Mouse (Mus musculus): ENCODE data around the gene Dynlrb1.

The Dynlrb1 gene

DNA sequence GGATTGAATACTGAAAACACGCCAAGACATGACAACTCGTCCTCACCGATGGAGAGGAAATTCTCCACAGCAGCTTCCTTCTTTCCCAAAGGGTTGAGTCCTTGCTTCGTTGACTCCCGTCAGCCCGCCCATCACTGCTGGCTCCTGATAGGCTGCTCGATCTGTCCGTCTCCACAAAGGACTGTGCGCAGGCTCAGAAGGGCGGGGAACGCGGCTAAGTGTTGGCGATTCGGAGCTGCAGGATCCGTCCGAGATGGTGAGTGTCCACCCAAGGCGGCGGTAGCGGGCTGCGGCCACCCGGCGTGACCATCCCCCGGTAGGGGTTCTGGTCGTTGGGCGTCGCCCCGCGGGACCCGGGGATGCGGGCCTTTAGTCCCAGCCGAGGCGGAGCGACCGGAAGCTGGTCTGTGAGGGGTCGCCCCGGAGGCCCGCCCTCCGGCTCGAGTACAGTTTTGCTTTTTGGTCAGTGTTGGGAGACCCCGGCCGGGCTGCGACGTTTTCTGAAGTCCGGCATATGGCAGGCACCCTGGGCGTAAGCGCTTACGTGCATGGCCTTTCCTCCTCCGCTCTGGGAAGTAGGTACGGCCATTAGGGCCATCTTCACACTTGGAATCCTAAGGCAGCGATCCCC is at the start of gene Dynlrb1:
TSS of gene Dynlrb1 (plus strand) at position 172 of the 631 bp plus-strand sequence.
- peak; percentile 98 for DNase-seq (ENCODE audit: low read depth, low spot score)

DNA sequence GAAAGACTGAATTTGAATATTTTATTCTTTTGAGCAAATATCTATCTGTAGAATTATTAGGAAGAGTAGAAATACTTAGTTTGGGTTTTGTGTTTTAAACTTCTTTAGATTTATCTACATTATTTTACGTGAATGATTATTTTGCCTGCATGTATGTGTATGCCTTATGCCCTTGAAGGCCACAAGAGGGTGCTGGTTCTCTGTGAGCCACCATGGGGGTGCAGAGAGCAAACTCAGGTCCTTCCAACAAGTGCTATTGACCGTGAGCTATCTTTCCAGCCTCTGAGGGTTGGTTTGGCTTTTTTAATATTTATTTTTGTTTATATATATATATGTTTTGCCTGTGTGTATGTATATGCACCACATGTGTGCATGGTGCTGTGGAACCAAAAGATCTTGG is 28.9 kb upstream of the Dynlrb1 start:
- no peak for DNase-seq (ENCODE audit: low read depth, low spot score)

DNA sequence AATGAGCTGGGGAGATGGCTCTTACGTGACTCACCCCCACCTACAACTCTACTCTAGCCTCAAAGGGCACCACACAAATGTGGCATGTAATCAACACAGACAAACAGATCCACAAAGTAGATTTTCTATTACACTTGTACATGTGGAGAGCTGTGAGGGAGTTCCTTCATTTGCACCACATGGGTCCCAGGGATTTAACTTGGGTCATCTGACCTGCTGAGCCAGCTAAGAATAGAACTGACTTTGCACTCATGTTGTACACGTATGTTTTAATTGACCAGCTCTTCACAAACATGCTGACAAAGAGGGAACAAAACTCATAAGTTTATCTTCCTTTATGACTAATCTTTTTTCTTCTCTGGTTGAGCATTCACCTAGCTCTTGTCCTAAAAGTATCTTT is 13.2 kb upstream of the Dynlrb1 start:
- no peak for DNase-seq (ENCODE audit: low read depth, low spot score)

DNA sequence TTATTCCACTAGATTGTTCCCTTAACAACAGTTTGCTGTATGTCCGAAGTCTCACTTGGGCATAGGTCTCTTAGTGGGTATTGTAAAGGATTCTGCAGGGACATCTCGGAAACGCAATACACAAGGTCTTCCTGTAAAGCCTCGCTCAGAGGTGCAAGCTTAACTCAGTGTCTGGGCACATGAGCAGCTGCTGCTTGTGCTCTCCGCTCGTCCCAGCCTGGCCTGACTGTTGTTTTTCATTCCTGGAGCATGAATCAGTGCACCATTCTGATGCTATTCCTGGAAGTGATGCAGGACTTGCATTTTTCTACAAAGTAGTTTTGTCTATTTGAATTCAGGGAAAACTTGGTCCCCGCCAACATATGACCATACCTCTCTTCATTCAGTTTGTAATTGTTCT is 11.6 kb upstream of the Dynlrb1 start:
- no peak for DNase-seq (ENCODE audit: low read depth, low spot score)

DNA sequence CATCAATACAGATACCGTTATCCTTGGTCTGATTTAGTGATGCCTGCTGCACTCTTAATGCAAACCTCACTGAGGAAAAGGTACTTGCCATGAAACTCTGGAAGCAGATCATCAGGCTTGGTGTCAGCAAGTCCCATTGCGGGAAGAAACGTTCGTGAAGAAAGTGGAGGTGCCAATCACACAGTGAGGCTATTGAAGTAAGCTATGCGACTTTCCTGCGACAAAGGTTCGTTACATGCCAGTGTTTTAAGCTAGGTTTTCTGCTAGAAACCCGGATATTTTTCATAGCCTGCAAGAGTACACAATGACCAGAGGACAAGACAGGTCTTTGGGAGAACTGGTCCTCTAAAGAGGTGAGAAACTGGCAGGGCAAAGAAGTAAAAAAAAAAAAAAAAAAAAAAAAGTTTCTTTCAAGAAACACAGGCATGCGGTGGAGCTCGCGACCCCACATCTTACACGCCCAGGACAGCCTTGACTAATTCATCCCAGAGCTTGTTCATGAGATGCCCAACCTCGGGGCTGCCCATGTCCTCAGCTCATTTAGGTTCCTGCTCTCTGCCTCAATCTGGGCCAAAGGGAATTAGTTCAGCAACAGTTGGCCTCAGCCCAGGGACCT is 479 bp upstream of the Dynlrb1 start:
- DNase-seq (ENCODE audit: low read depth, low spot score): no peak

DNA sequence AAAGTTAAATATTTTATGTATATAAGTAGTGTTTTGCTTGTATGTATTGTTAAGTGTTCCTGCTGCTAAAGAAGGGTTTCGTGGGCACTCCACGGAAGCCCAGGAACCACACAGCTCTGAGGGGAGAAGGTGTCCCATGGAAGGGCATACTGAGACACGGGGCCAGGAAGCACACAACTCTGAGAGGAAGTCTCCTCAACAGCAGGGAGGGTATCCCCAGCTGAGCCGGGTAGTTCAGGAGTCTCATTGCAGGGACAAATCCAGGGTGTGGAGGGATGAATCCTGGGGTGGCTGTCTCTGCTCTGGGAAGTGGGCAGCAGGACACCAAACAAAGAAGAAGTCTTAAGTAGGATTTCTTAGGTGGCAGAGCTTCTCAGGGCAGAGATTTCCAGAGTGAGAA is 943 bp downstream of the Dynlrb1 start:
- no peak for DNase-seq (ENCODE audit: low read depth, low spot score)

DNA sequence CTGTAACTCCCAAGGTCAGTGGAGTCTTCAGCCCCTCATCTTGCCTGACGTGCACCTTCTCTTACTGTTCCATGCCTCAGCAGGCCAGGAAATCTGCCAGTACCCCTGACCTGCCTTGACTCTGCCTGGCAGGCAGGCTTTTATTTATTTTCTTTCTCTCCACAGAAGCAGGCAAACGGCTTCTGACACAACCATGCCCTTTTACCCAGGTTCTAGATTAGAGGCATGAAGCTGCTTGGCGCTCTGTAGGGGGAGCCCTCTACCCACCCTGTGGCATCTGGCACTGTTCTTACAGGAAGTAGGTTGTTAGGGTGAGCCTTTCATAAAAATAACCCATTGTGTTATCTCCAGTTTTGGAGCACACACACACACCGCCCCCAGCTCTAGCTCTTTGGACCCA is 4.6 kb downstream of the Dynlrb1 start:
- no peak for DNase-seq (ENCODE audit: low read depth, low spot score)

DNA sequence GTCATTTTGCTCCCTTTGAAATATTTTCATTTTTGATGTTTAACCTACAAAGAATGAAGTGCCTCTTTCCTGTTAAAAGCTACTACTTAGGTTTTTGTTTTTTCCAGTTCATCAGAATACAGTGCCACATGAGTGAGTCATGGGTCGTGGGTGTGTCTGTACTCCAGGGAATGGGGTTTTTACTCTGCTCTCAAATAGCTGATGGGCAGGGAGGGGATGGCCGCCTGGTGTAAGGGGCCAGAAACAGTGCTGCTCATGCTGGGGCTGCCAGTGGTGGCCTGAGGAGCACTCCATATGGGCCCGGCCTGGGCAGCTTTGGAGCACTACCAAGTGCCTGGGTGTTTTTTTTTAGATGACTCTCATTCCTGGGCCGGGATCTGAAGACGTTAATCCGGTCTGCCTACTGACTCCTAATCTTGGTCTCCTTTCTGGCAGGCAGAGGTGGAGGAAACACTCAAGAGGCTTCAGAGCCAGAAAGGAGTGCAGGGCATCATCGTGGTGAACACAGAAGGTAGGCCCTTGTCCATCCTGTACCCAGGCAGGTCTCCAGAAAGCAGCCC is 6.0 kb downstream of the Dynlrb1 start:
- no peak for DNase-seq (ENCODE audit: low read depth, low spot score)

DNA sequence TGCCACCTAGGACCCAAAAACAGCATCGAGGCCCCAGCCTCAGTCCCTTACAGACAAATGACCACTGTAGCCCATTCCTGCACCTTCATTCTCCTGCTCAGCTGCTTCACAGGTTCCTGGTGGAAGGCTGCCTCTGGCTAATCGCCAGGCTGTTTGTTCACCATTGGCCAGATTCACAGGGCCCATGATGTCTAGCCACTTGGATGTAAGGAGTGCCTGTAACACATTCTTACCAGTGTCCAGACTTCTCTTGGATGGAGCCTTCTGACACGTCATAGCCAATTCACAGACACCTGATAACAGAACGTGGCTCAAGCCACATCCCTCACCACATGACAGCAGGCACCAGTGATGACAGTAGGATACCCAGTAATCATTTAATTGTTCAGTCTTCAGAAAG is 9.9 kb downstream of the Dynlrb1 start:
- DNase-seq (ENCODE audit: low read depth, low spot score): no peak

DNA sequence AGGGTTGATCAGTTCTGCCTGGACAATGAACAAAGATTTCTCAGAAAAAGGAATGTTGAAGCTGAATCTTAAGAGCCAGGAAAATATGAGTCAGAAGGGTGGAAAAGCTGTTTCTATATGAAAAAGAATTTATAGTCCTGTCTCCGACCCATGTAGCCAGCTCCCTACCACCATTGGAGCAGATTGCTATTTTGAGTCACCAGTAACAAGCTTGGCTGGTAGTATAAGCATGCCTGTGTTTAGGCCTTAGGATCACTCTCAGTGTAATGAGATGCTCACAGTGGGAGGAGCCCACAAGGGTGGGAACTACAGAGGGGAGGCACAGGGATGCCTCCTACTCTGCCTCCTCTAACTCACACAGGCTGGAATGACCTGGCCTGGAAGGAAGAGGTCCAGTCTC is 11.9 kb downstream of the Dynlrb1 start:
- DNase-seq (ENCODE audit: low read depth, low spot score): no peak

DNA sequence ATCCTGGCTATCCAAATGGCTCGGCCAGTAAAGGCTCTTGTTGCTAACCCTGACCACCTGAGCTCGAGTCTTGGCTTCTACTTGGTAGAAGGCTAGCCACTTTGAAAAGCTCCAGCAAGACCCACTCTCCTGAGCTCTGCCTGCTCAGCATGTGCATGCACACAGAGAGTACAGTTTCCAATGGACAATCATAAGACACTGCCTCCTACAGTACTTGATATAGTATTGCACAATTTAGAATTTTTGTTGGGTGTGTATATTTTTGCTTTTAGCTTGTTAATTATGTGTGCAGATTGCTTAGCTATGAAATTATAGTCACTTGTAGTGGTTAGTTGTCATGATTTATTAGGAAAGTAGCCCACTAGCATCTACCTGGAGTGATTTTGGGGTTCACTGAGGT is 12.4 kb downstream of the Dynlrb1 start:
- no peak for DNase-seq (ENCODE audit: low read depth, low spot score)

DNA sequence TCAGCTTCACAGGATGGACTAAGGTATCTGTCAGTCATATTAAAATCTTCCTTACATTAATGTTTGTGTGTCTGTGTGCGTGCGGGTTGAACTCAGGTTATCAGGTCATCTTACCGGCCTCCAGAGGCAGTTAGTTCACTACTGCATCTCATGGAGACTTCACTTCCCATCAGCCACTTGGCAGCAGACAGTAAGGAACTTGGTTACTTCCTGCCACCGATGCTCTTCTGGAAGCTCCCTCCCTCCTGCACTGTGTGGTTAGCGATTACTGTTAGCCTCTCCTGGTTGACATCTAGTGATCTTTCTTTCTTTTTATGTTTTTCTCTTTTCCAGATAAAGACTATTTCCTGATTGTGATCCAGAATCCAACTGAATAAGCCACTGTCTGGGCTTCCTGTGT is 13.3 kb downstream of the Dynlrb1 start:
- no peak for DNase-seq (ENCODE audit: low read depth, low spot score)

DNA sequence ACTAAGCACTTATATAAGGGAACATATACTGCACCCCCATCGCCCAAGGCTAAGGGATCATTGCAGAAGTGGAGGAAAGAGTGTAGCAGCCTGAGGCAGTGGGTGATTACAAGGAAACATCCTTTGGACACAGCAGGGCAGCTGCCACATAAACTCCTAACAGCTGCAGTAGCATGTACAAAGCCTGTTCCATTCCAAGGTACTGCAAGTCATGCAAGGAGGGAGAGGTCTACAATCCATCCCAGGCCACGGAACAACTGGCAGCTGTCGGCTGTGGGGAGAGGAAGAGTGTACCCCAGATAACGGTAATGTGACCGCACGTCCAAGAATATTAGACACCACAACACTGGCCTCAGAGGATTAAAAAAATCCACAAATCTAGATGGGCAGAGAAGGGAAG is 29.2 kb downstream of the Dynlrb1 start:
- no peak for DNase-seq (ENCODE audit: low read depth, low spot score)

DNA sequence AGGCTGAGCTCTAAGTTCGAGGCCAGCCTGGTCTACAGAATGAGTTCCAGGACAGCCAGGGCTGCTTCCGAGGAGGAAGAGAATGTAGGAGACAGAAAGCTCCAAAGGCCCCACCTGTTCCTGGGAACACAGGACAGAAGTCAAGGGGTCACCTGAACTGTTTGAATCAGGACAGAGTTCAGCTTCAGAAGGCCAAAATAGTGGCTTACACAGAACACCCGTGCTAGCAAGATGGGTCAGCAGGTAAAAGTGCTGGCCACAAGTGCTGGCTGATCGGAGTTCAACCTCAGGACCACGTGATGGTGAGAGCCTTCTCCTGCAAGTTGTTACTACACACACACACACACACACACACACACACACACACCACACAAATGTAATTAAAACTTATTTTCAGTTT is 30.6 kb downstream of the Dynlrb1 start:
- no peak for DNase-seq (ENCODE audit: low read depth, low spot score)

DNA sequence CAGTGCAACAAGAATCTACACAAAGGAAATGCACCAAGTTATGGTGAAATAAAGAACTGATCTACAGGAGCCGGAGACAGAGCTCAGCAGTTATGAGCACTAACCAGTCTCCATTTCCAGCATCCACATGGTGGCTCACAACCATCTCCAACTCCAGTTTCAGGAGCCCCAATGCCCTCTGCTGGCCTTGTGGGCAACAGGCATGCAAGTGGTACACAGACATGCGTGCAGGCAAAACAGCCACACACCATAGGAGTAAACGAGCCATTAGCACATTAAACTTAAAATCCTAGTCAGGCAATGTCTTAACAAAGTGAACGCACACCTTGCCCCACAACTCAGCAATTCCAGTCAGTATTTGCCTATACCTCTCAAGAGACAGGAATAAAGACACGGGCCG is 35.6 kb downstream of the Dynlrb1 start:
- DNase-seq (ENCODE audit: low read depth, low spot score): no peak

DNA sequence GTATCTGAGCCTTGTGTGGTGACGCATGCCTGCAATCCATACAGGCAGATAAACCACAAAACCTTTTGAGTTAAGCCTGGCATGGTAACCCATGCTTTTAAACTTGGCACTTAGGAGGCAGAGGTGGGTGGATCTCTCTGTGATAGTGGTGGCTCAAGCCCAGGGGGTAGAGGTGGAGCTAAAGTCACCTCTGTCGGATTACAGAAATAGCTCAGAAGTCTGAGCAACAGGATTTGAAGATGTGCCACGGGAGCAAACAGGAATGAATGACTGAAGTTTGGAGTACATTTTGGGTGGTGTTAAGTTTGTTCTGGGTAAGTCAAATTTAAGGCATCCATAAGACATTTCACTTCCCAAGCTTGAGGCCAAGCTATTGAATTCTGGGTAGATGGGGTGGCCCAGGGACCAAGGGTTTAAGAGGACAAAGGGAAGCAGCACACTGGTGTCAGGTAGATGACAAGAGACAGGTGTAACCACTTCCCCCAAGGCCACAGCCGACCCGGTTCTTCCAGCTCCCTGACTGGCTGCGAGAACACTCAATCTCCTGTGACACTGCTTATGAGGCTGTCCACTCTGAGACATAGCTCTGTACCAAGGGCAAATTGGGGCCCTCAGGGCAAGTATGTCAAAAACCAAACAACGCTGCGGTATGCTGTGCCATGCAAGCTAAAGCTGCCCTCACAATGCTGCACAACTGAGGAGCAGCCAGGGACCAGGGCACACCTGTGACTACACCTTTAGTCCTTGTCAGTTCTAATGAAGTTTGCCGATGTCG is 36.2 kb downstream of the Dynlrb1 start:
- no peak for DNase-seq (ENCODE audit: low read depth, low spot score)

DNA sequence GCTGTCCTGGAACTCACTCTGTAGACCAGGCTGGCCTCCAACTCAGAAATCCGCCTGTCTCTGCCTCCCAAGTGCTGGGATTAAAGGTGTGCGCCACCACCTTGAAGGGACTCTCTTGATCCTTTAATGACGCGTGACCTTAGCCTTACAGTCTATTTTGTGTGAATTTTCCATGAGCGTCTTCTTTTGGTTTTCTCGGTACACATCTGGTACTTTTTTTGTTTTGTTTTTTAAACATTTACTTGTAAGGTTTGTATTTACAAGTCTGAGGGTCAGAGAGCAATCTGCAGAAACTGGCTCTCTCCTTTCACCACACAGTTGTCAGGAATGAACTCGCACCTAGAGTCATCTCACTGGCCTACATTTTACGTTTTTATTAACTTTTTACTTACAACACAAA is 37.3 kb downstream of the Dynlrb1 start:
- no peak for DNase-seq (ENCODE audit: low read depth, low spot score)

DNA sequence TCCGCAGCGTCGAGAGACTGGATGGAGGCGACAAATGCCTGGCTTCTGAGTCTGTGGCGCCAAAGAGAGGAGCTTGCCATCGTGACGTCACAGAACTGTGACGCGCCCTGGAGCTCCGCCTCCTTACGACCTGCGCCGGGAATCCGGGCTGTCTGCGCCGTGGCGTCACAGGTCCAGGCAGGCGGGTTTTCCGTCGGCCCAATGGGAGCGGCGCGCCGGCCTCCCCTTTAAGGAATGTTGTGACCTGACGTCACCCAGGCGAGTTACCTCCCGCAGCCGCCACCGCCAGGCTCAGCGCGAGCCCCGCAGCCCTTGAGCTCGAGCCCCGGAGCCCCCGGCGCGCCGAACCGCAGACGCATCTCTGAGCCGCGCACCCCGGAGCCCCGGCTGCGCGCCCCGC is 39.9 kb downstream of the Dynlrb1 start, which contains the start of gene Map1lc3a:
TSS of gene Map1lc3a (plus strand) at position 103 of the 400 bp plus-strand sequence.
- DNase-seq (ENCODE audit: low read depth, low spot score): peak; percentile 98

DNA sequence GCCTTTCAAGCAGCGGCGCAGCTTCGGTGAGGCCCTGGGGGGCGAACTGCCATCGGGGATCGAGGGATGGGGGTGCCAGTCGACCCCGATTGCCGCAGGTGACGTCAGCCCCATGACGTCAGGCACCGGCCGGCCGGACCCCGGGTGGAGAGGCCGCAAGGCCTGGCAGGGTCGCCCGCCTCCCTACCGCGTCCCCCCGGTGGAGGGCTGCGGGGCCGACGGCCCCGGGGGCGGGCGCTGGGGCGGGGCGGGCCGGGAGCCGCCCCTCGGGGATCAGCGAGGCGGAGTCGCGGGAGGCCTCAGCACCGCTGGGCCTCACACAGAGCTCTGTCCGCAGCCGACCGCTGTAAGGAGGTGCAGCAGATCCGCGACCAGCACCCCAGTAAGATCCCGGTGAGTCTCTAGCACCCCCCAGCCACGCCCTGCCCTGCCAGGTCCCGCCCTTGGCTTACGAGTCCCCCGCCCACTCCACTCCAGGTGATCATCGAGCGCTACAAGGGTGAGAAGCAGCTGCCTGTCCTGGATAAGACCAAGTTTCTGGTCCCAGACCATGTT is 40.4 kb downstream of the Dynlrb1 start:
- DNase-seq (ENCODE audit: low read depth, low spot score): peak; percentile 40

DNA sequence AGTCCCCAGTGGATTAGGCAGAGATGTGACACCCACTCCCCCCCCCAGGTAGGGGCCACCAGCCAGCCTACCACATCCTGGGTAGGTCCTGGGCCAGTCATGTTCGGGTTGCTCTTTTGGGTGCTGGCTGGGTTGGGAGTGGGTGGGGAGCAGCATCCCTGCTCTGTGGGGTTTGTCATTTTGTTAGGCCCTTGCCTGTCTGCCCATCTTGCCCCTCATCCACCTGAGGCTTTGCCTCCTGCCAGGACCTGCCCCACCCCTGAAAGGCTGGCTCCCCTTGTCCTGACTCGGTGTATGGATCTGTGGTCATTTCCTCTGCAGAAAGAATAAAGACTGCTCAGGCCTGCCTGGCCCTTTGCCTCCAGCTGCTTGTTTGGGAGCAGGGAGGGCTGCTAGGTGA is 41.4 kb downstream of the Dynlrb1 start:
- no peak for DNase-seq (ENCODE audit: low read depth, low spot score)

DNA sequence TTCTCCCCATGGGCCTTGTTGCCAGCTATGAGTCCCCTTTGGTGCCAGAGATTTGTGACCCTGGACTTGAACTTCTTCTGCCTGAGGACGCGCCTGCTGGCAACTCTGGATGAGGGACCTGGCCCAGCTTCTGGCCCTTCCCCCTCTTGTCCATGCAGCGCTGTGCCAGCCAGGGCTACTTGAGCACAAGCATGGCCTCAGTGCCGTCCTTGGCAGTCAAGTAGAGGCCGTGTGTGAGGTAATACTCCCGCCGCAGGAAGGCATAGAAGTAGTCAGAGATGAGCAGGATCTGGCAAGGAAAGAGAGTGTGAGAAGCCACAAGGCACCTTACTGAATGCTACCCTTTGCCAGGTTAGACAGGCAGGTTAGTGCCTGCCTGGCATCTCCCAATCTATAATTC is 42.0 kb downstream of the Dynlrb1 start:
- DNase-seq (ENCODE audit: low read depth, low spot score): no peak

DNA sequence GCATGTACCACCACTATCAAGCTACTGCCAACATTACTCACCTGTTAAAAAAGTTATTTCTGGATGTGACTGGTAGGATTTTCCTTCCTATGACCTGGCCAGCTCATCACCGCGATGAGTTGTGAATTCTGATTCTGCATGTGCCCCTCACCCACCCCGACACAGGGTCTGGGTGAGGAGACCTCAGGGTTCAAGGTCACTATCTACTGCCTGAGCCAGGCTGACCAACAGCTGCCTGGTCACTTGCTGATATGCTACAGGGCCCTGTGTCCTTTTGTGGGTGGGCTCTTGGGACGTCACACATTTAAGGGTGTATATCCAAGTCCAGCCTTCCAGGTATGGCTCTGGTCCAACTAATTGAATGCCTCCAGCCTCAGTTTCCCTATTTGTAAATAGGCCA is 42.8 kb downstream of the Dynlrb1 start:
- no peak for DNase-seq (ENCODE audit: low read depth, low spot score)
